Mouse (Mus musculus): ENCODE results near the gene Gas2l3. TPM values are rescaled to one million over a fixed set of nuclear protein-coding genes. Genes with fewer than 3 reads are reported as not detected.

The Gas2l3 gene
- total and polyA plus RNA-seq, 3 experiments, result 0.59 to 2.8 (median 1.0) TPM

- Histone ChIP-seq H3K36me3 (ENCODE audit: control insufficient read depth, insufficient read depth, low read length) (no peaks in the 10 kb centered on the region), H3K4me3 (no peak overlapping the region), H3K9ac (ENCODE audit: low read depth, low read length) (no peak overlapping the region), H3K27ac (no peak overlapping the region), H3K27me3 (ENCODE audit: control insufficient read depth, insufficient read depth, low read length) (no peaks in the 10 kb centered on the region), H3K4me1 (ENCODE audit: control insufficient read depth, insufficient read depth, low read length) (no peaks in the 10 kb centered on the region), H3K79me2 (replicated peaks; ENCODE audit: control insufficient read depth, insufficient read depth, low read length) (no peaks in the 10 kb centered on the region)
- no peak for TF ChIP-seq POLR2A (IDR thresholded peaks at IDR 0.05; ENCODE audit: insufficient read depth, low read depth, low read length)
- TF ChIP-seq CTCF (IDR thresholded peaks at IDR 0.05), result no peak
- TF ChIP-seq EP300 (IDR thresholded peaks at IDR 0.05; ENCODE audit: insufficient read depth, low read depth, low read length), result no peak
- intact Hi-C loops (cut with DNase I), result no loop called here
- DNase-seq, result no peak
- WGBS, result 76% methylated on average over 7 of the region's 7 CpGs
Observed at GRCm38 (mm10) chr10:89470596-89471353, 27.0 kb upstream of the Gas2l3 start.

- Histone ChIP-seq H3K4me1 (ENCODE audit: control insufficient read depth, insufficient read depth, low read length) (no peaks in the 10 kb centered on the region), H3K27ac (no peak overlapping the region), H3K27me3 (ENCODE audit: control insufficient read depth, insufficient read depth, low read length) (no peaks in the 10 kb centered on the region), H3K9ac (ENCODE audit: low read depth, low read length) (no peak overlapping the region), H3K36me3 (ENCODE audit: control insufficient read depth, insufficient read depth, low read length) (no peaks in the 10 kb centered on the region), H3K79me2 (replicated peaks; ENCODE audit: control insufficient read depth, insufficient read depth, low read length) (no peaks in the 10 kb centered on the region), H3K4me3 (no peak overlapping the region)
- intact Hi-C loops (cut with DNase I), result loop anchor here (10.0 kb wide), 2 partner anchors 360 to 580 kb away; no protein-coding TSS in a partner anchor
- TF ChIP-seq CTCF (IDR thresholded peaks at IDR 0.05), result no peak
- TF ChIP-seq EP300 (IDR thresholded peaks at IDR 0.05; ENCODE audit: insufficient read depth, low read depth, low read length), result no peak
- no peak for TF ChIP-seq POLR2A (IDR thresholded peaks at IDR 0.05; ENCODE audit: insufficient read depth, low read depth, low read length)
- 75% methylated on average over 4 of the region's 4 CpGs for WGBS
- DNase-seq, result no peak
Observed at GRCm38 (mm10) chr10:89464760-89465405, 21.1 kb upstream of the Gas2l3 start.

- 77% methylated on average over 11 of the region's 11 CpGs for WGBS
- H3K36me3 ChIP-seq (ENCODE audit: control insufficient read depth, insufficient read depth, low read length), result no peaks in the 10 kb centered on the region
- H3K9ac ChIP-seq (ENCODE audit: low read depth, low read length), result no peak overlapping the region
- intact Hi-C loops (cut with DNase I), result loop anchor here (1.0 to 10.0 kb wide), 3 partner anchors 166 to 582 kb away; no protein-coding TSS in a partner anchor
- no peaks in the 10 kb centered on the region for H3K4me1 ChIP-seq (ENCODE audit: control insufficient read depth, insufficient read depth, low read length)
- H3K4me3 ChIP-seq, result no peak overlapping the region
- H3K79me2 ChIP-seq (replicated peaks; ENCODE audit: control insufficient read depth, insufficient read depth, low read length), result no peaks in the 10 kb centered on the region
- DNase-seq, result no peak
- H3K27me3 ChIP-seq (ENCODE audit: control insufficient read depth, insufficient read depth, low read length), result no peaks in the 10 kb centered on the region
- TF ChIP-seq CTCF (IDR thresholded peaks at IDR 0.05) (no peak), POLR2A (IDR thresholded peaks at IDR 0.05; ENCODE audit: insufficient read depth, low read depth, low read length) (no peak), EP300 (IDR thresholded peaks at IDR 0.05; ENCODE audit: insufficient read depth, low read depth, low read length) (no peak)
- H3K27ac ChIP-seq, result no peak overlapping the region
Observed at GRCm38 (mm10) chr10:89462890-89463289, 19.1 kb upstream of the Gas2l3 start.

GRCm38 (mm10) chr10:89461856-89462507, 18.2 kb upstream of the Gas2l3 start:
- peak; percentile 48 to 62 for DNase-seq
- Histone ChIP-seq H3K79me2 (replicated peaks; ENCODE audit: control insufficient read depth, insufficient read depth, low read length) (no peaks in the 10 kb centered on the region), H3K27me3 (ENCODE audit: control insufficient read depth, insufficient read depth, low read length) (no peaks in the 10 kb centered on the region), H3K4me1 (ENCODE audit: control insufficient read depth, insufficient read depth, low read length) (no peaks in the 10 kb centered on the region), H3K4me3 (no peak overlapping the region), H3K27ac (no peak overlapping the region), H3K9ac (ENCODE audit: low read depth, low read length) (no peak overlapping the region), H3K36me3 (ENCODE audit: control insufficient read depth, insufficient read depth, low read length) (no peaks in the 10 kb centered on the region)
- TF ChIP-seq CTCF (IDR thresholded peaks at IDR 0.05) (peak; percentile 95), EP300 (IDR thresholded peaks at IDR 0.05; ENCODE audit: insufficient read depth, low read depth, low read length) (no peak)
- WGBS, result 22% methylated on average over 14 of the region's 14 CpGs
- intact Hi-C loops (cut with DNase I), result loop anchor here (1.0 to 10.0 kb wide), 3 partner anchors 167 to 583 kb away; no protein-coding TSS in a partner anchor

- Histone ChIP-seq H3K4me1 (ENCODE audit: control insufficient read depth, insufficient read depth, low read length) (no peaks in the 10 kb centered on the region), H3K27me3 (ENCODE audit: control insufficient read depth, insufficient read depth, low read length) (no peaks in the 10 kb centered on the region), H3K27ac (no peak overlapping the region), H3K4me3 (no peak overlapping the region), H3K9ac (ENCODE audit: low read depth, low read length) (no peak overlapping the region), H3K36me3 (ENCODE audit: control insufficient read depth, insufficient read depth, low read length) (no peaks in the 10 kb centered on the region), H3K79me2 (replicated peaks; ENCODE audit: control insufficient read depth, insufficient read depth, low read length) (no peaks in the 10 kb centered on the region)
- intact Hi-C loops (cut with DNase I), result loop anchor here (10.0 kb wide), 2 partner anchors 364 to 584 kb away; no protein-coding TSS in a partner anchor
- 91% methylated on average over 11 of the region's 11 CpGs for WGBS
- DNase-seq, result no peak
- TF ChIP-seq POLR2A (IDR thresholded peaks at IDR 0.05; ENCODE audit: insufficient read depth, low read depth, low read length) (no peak), EP300 (IDR thresholded peaks at IDR 0.05; ENCODE audit: insufficient read depth, low read depth, low read length) (no peak), CTCF (IDR thresholded peaks at IDR 0.05) (no peak)
Observed at GRCm38 (mm10) chr10:89460972-89461371, 17.2 kb upstream of the Gas2l3 start.

Data from heart, adult 2 months (tissue).